Mouse (Mus musculus) gastrocnemius, postnatal 14 days (tissue): ENCODE measurements at regions not wholly inside any gene's neighbourhood (a gene's known extent, or its start where the extent isn't known, plus 50 kb on each side); places are given as distances from the start of the nearest gene placed in this dataset.
A peak's percentile ranks its signal among the peaks of the same experiment; 100 is the strongest.
"Not testable (repeated sequence)": the region's sequence is repeated elsewhere in the genome, so short reads cannot be mapped to it uniquely, and the experiment has no call there.

ENCODE experiments used
- DNase-seq: peaks from one replicate; pipeline ENCODE4 v3.0.0; 2021; ENCODE audit warnings: mixed read lengths
- intact Hi-C: fragments of 180-260 bp; cut with DNase I; formaldehyde crosslinking; loops from one replicate; pipeline ENCODE4 v1.15.1; 2025; ENCODE audit warnings: low total_unique reads

DNA sequence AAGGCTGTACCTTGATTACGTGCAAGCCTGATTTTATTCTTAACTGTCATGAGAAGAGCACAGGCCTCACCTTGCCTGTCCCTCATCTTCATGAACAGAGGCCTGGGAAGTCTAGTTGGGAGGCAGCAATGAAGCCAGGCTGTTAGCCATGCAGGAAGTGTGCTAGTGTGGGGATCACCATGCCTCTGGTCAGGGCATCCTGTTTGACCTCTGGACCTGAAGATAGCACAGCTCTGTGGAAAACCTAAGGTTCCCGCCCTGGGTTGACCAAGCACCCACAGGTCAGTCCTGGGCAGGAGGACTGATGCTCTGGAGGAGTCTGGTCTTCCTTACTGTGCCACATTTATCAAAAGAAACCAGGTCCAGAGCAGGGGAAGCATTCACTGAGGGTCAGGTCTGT lies 157.6 kb downstream of the Gm906 start:
- DNase-seq = no peak
- intact Hi-C loops = no loop called here

DNA sequence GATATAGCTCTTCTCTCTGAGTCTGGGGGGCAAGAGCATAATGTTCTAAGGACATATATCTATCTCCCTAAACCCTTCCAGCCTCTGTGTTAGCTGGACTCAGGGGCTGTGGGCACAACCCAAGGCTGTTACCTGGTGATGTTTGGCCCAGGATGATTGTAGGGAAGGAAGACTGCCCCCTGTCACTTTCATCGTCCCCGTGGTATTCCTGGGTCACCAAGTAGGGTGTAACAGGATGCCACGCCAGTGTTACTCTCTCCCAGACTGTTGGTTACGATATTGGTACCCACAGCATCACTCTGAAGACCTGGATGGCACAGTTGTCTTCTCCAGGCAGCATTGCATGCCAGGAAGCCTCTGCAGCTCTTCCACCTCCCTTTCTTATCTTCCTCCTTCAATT lies 185.3 kb downstream of the Gm906 start:
- intact Hi-C loops = no loop called here

DNA sequence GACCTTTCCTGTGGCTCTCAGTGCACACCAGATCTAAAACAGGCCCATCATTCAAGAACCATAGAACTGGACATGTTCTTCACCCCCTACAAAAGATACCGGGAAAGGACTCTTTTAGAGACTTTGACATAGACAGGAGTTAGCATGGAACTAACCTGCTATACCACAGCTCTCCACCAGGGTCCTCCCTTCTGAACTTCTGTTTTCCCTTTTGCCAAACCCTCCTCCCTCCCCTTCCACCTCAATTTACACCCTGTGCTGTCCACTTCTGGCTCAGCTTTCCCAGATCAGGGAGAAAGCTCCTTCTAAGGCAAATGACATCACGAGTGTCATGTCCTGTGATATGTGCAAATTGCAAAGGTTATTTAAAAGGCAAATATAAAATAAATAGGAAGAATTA lies 185.7 kb downstream of the Gm906 start:
- DNase-seq, intact Hi-C loops: not testable (repeated sequence)

More for the DNA sequence above, 185.3 kb downstream of the Gm906 start:
- no peak for DNase-seq

DNA sequence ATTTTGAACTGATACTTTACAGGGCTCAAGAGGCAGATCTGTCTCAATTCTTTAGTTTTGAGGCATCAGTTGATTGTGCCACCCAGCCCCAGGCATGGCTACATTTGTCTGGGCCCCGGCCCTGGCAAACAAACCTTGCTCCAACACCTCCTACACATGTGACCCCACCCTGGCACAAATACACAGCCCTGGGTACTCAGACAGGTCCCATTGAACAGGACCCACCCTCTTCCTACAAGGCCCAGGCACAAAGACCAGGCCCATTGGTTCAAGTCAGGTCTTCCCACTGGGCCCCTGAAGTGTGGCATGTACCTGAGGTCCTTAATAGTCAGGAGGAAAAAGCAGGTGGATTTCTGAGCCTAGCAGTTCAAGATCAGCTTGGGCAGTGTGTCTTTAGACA lies 190.4 kb downstream of the Gm906 start:
- DNase-seq, intact Hi-C loops: not testable (repeated sequence)

DNA sequence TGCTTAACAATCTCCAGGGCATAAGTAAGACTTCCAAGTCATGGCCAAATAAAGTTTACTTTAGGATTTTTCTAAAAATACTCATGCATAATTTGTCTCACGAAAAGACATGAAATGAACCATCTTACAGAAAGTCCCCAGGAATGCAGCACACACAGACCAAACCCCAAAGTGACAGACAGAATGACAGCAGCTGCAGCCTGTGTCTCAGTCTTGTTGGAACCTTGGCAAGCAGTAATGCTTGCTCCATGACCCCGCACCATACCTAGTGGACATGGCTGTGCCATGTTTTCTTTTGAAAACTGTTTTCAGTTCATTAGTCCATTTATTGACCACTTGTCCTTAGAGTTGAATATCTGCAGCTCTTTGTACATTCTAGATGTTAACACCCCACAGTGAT lies 191.1 kb downstream of the Gm906 start:
- intact Hi-C loops, DNase-seq: not testable (repeated sequence)

DNA sequence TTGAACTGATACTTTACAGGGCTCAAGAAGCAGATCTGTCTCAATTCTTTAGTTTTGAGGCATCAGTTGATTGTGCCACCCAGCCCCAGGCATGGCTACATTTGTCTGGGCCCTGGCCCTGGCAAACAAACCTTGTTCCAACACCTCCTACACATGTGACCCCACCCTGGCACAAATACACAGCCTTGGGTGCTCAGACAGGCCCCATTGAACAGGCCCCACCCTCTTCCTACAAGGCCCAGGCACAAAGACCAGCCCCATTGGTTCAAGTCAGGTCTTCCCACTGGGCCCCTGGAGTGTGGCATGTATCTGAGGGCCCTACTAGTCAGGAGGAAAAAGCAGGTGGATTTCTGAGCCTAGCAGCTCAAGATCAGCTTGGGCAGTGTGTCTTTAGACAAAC lies 198.4 kb downstream of the Gm906 start:
- intact Hi-C loops, DNase-seq: not testable (repeated sequence)

DNA sequence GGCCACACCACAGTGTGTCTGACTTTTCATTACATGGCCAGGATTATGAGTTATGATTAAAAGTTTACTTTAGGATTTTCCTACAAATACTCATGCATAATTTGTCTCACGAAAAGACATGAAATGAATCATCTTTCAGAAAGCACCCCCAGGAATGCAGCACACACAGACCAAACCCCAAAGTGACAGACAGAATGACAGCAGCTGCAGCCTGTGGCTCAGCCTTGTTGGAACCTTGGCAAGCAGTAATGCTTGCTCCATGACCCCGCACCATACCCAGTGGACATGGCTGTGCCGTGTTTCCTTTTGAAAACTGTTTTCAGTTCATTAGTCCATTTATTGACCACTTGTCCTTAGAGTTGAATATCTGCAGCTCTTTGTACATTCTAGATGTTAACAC lies 199.0 kb downstream of the Gm906 start:
- DNase-seq, intact Hi-C loops: not testable (repeated sequence)

DNA sequence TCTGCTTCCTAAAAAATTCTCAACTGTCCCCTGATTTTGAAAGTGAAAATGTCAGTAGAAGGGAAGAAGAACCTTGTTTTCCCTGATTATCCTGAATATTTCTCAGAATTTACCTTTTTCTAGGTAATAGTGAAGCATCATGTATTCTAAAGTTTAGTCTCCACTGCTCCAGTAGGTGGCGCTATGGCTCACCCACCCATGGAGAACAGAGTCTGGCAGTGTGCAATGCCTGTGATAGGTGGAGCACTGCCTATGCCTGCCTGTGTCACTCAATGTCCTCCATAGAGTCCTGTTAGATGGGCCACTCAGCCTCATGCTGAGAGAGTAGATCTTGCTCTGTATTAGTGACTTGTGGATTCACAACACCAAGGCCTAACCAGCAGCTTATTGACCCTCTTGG lies 218.4 kb downstream of the Gm906 start:
- intact Hi-C loops = no loop called here
- peak; percentile 17 for DNase-seq

DNA sequence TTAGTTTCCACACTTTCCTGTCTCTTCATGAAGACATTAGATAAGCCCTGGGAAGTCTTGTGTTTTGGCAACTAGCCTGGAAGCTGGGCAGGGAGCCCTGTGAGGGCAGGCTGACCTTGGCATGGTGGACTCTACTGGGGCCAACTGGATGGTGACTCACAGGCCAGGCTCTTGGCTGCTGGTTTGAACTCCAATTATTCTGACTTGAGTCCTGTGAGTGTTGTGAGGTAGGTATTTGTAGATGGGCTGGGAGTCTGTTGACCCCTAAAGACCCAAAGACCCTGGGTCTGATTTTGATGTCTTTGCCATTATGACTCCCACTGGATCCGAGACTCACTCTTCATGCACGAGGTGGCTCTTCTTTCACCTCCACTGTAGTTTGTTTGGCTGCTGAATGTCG lies 208.9 kb upstream of the Gm30302 start:
- DNase-seq, intact Hi-C loops: not testable (repeated sequence)

DNA sequence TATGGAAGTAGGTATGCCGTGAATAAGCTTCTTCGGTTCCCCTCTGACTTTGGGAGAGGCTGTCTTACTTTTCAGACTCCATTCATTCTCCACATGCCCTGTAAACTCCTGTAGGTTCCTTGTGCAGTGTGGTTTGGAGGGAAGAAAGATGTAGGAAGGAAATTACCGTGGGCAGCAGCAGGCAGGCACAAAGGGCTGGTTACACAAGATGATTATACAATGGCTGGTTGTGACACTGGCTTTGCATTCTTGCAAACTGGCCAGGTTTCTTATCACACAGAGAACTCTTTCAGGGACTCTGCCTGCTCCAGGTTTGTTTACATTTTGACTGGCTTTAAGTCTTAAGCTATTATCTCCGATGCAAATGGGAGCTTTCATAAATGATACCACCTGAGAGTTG lies 167.3 kb upstream of the Gm30302 start:
- DNase-seq, intact Hi-C loops: not testable (repeated sequence)

DNA sequence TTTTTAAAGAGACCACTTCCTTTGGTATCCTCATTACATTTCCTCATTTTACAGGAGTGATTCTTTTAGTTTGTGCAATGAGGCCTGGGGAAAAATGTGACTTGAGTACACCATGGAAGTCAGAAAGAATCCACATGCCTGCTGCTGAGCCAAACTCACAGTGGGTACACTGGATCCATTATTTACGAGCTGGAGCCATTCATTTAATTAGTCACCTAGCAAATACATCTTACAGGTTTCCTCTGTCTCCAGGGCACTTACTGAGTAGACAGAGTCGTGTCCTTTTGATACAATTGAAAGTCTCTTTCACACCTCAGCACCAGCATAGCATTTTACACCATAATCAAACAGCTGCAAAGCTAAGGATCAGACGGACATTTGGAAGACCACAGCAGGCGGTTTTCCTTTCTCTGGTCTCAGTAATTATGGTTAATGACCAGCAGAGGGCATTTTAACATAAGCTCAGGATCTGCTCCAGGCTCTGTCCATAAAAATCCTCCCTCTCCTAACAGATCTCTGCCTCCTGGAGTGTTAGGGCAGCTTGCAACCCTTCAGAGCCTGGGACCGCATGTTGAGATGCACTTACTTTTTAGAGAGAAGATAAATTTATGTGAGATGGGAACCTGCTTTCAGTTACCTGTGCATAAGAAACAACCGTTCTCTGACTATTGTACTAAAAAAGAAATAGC lies 159.3 kb upstream of the Gm30302 start:
- not testable (repeated sequence) for DNase-seq

DNA sequence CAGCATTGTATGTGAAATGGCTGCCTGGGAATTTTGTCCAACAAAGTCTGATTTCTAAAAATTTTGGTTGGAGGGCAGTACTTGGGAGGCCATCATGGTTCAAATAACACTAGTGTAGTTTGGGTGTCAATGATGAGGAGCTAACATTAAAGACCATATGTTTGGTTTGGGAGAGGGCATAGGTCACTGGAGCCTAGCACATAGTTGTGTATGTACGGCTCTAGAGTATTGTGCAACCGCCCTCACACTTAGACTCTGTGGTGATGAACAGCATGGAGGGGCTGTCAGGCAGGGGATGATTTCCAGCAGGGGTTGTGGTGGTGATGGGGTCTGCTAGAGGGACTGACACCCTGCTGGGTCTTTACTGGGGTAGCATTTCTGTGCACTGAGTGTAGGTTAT lies 117.0 kb upstream of the Gm30302 start:
- intact Hi-C loops = no loop called here
- no peak for DNase-seq

More for the DNA sequence above, 159.3 kb upstream of the Gm30302 start:
- intact Hi-C loops = not testable (repeated sequence)
